Mouse (Mus musculus): Measurements from ENCODE around the gene Ifitm6.
"Not testable (repeated sequence)": the region's sequence is repeated elsewhere in the genome, so short reads cannot be mapped to it uniquely, and the experiment has no call there.

Ifitm6 gene

DNA sequence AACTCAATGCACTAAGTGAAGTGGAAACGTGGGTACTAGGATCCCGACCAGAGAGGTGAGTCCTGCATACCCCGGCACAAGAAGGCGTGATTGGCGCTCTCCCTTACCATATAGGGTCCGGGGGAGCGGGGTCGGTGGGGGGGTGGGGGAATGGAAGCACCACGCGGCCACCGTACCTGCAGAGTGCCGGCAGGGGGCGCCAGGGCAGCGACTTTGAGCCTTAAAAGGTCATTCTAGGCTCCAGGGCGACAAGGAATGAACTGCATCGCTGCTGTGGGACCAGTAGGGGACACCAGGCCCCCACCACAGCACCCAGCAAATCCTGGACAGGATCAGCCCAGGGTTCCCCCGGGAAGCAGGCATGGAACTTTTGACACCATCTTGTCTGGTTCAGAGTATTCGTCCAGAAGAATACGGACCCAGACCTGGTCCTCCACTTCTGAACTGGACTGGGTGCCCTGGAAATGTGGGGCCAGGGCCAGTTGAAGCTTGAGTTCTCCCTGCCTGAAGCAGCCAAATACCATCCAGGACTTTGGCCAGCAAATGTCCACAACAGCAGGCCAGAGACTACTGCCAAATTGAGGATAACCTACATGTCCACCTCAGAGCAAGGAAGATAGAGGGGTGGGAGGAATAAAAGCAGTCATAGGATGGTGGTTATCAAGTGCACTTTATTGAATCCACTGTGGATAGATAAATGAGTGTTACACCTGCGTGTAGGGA is 8.6 kb downstream of the Ifitm6 start:
- peak; percentile 83 for DNase-seq (ENCODE audit: low read depth, low spot score)

GRCm38 (mm10) chr7:141008312-141008761 is 9.4 kb downstream of the Ifitm6 start:
- DNase-seq (ENCODE audit: low read depth, low spot score): no peak

DNA sequence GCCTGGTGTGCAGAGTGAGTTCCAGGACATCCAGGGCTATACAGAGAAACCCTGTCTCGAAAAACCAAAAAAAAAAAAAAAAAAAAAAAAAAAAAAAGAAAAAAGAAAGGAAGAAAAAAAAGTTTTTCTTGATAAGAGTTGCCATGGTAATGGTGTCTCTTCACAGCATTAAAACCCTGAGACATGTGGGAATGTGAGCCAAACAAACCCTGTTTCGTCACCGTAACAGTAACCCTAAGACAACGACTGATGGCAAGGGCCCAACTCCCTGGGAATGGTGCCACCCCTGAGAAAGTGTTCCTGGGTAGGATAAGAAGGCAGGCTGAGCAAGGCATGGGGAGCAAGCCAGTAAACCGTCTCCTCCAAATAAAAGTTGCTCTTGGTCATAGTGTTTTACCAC is 10.8 kb downstream of the Ifitm6 start:
- no peak for DNase-seq (ENCODE audit: low read depth, low spot score)

DNA sequence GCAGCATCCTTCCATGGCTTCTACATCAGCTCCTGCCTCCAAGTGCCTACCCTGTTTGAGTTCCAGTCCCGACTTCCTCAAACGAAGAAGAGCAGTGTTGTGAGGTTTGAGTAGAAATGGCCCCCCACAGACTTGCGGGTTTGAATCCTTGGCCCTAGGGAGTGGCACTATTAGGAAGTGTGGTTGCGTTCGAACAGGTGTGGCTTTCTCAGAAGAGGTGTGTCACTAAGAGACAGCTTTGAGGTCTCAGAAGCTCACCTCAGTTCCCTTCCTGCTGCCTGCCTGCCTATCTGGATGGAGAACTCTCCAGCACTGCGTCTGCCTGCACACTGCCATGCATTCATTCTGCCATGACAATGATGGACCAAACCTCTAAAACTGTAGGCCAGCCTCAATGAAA is 11.3 kb downstream of the Ifitm6 start:
- no peak for DNase-seq (ENCODE audit: low read depth, low spot score)

DNA sequence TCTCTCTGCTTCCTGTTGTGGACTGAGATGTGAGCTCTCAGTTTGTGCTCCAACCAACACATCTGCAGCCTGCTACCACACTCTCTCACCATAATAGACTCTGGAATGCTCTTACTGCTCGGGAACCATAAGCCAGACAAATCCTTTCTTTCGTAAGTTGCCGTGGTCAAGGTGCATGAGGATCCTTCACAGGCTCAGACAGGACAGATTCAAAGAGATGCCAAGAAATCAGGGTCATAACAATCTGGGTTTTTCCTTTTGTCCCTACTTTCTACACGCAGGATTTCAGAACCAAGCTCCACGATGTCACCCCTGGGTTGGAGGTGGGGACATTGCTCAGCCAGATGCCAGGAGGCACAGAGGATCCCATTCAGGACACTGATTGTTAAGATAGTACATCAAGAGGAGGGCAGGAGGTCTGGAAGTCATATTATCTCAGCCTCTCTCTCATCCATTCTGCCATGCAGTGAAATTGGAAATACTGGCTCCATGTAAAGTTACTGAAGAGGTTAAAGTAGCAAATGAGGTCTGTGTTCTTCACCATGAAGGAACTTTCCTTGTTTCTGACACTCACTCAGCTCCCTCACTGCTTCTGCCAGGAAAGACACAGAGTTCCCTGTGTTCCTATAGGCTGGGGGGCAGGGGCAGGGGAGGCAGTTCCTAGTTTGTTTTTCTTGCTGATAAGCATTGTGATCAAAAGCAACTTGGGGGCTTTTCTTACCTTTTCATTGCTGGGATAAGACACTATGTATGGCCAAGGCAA is 14.3 kb downstream of the Ifitm6 start:
- no peak for DNase-seq (ENCODE audit: low read depth, low spot score)

GRCm38 (mm10) chr7:141000881-141001708 is 16.6 kb downstream of the Ifitm6 start:
- no peak for DNase-seq (ENCODE audit: low read depth, low spot score)

- no peak for DNase-seq (ENCODE audit: low read depth, low spot score)
Measured at GRCm38 (mm10) chr7:140998853-140999700, 18.6 kb downstream of the Ifitm6 start.

DNA sequence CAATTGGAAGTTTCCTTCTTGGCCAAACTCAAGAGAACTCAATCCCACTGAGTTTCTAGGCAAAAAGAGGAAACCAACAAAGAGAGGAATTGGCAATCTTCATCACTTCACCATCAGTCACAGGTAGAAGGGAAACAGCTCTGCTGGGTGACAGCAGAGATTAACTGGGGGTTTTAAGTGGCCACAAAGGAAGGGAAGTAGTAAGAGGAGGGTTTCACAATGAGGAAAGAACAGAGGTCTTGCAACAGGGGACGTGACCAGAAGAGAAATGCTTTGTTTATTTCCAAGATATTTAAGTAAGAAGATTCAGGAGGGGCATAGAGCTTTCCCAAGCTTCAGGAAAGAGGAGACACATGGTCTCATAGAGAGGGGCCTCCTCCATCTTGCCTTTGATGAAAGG is 19.9 kb downstream of the Ifitm6 start:
- DNase-seq (ENCODE audit: low read depth, low spot score): no peak

- DNase-seq (ENCODE audit: low read depth, low spot score): no peak
Measured at GRCm38 (mm10) chr7:140991117-140991689, 26.5 kb downstream of the Ifitm6 start.

DNA sequence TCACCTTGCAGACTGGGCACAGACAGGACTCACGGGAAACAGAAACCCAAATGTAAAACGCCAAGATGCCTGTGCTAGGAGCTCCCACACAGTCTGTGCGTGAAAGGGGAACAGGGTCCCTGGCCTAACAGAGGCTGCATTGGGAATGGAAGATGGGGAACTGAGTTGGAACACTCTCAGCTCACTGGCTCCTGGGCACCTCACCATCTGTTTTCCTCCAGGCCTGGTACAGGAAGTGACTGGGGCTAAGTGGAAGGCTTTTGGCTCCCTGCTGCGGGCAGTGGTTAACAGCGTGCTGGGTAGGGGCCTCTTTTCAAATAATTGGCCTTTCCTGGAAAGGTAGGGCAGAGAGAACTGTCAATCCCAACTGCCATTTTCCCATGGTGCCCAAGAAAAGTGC is 27.1 kb downstream of the Ifitm6 start:
- DNase-seq (ENCODE audit: low read depth, low spot score): no peak

- DNase-seq (ENCODE audit: low read depth, low spot score): no peak
Measured at GRCm38 (mm10) chr7:140990185-140990584, 27.5 kb downstream of the Ifitm6 start.

DNA sequence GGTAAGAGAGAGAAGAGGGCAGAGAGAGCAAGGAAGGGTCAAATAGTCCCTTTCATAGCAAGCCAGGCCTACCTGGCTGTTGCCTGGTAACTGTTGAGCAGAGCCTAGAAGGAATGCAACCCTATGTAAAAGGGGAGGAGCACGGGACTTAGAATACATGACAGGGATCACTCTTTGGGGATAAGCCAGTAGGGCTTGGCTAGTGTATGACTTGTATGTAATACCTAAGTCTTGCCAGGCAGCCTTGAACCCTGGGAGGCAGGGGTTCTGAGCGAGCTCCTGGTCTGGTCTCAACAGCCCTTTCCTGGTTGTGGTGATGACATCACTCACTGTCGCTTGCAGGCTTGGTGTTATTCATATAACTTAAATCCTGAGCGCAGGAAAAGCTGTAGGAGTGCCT is 28.7 kb downstream of the Ifitm6 start:
- no peak for DNase-seq (ENCODE audit: low read depth, low spot score)

GRCm38 (mm10) chr7:140987182-140988138 is 30.3 kb downstream of the Ifitm6 start:
- no peak for DNase-seq (ENCODE audit: low read depth, low spot score)

- no peak for DNase-seq (ENCODE audit: low read depth, low spot score)
Measured at GRCm38 (mm10) chr7:140982971-140983370, 34.8 kb downstream of the Ifitm6 start.

DNA sequence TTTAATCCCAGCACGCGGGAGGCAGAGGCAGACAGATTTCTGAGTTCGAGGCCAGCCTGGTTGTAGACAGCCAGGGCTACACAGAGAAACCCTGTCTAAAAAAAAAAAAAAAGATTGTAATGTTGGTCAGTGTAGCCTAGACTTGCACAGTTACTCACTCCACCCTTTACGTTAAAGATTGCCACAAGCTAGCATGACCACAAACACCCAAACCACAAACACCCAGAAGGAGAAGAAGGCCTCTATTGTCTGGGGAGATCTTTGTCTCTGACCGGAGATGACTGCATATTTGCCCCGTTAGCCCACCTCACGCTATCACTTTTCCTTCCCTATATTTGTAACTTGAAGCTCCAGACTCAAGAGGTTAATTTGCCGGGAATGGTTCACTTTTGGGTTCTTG is 36.0 kb downstream of the Ifitm6 start:
- no peak for DNase-seq (ENCODE audit: low read depth, low spot score)

DNA sequence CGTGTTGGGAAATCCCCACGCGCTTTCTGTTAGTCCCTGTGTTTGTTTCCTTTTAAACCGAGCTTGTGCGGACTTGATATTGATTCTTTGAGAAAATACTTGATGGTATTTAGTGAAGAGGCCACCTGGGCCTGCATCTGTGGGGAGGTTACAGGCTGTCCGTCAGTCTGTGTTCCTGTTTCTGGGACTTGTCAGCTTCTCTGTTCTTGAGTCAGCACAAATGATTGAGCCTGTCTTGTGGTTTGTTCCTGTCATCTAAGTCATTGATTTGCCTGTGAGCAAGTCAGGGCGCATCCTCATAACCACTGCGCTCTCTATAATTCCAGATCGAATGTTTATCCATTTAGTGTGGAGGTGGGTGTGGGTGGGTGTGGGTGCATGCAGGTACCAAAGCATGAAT is 41.0 kb downstream of the Ifitm6 start:
- not testable (repeated sequence) for DNase-seq (ENCODE audit: low read depth, low spot score)

DNA sequence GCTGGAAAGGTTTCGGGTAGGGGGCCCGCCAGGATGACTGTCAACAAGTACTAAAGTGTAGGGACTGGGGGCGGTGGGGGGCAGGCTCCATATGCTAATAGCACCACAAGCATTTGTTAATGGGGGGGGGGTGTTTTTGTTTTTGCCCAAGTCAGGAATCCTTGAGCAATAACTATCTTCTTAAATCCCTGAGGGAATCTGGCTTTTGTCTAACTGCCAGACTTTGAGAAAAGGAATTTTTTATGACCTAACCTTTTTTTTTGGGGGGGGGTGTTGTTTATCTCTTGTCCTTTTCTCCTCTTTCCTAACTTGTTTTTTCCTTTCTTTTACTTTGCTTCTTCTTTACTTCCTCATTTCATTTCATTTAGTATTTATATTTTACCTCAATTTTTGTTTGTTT is 42.3 kb downstream of the Ifitm6 start:
- no peak for DNase-seq (ENCODE audit: low read depth, low spot score)

DNA sequence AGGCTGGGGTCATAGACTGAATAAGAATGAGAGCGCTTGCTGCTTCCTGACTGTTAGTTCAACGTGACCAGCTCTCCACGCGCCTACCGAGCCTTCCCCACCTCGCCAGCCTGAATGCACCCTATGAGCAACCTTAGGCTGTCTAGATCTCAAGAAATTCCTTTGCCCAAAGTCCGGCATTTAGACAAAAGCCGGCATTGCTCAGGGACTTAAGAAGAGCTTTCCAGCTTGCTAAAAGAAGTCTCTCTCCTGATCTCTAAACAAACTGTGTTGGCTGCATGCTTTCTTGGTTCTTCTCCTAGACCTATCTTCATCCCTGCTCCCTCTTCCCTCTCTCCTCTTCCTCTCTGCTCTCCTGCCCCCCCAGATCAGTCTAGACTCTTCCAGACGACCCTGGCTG is 42.8 kb downstream of the Ifitm6 start:
- DNase-seq (ENCODE audit: low read depth, low spot score): no peak

- no peak for DNase-seq (ENCODE audit: low read depth, low spot score)
Measured at GRCm38 (mm10) chr7:140973396-140974165, 44.1 kb downstream of the Ifitm6 start.
